Mouse (Mus musculus) lung, postnatal 0 days (tissue): Measurements from ENCODE around the gene Runx3. TPM values are rescaled to one million over a fixed set of nuclear protein-coding genes. Genes with fewer than 3 reads are reported as not detected.

Experiments
- ATAC-seq: fragments of 200-750 bp; cut with Nextera tagmentation; 2 replicates; pipeline ENCODE4 v1.8.0; 2017; ENCODE audit warnings: moderate library complexity
- DNase-seq: peaks from one replicate; pipeline ENCODE4 v3.0.0-alpha.2; 2016; ENCODE audit warnings: low spot score
- H3K27ac ChIP-seq: fragments of 300-500 bp; sonication (generic); 2 replicates; pipeline ENCODE4 v1.5.1; 2014; ENCODE audit warnings: antibody characterized with exemption, mild to moderate bottlenecking, low read length, mixed read lengths
- H3K27me3 ChIP-seq: fragments of 300-500 bp; sonication (generic); replicated peaks from 2 replicates; pipeline ENCODE4 v1.6.1; 2014; ENCODE audit warnings: low read length, mixed read lengths; ENCODE audit not compliant: insufficient read depth
- H3K36me3 ChIP-seq: fragments of 300-500 bp; sonication (generic); 2 replicates; pipeline ENCODE4 v1.6.1; 2014; ENCODE audit warnings: low read length, mixed read lengths; ENCODE audit not compliant: insufficient read depth
- H3K4me1 ChIP-seq: fragments of 300-500 bp; sonication (generic); 2 replicates; pipeline ENCODE4 v1.6.1; 2014; ENCODE audit warnings: antibody characterized with exemption, low read depth, low read length, mixed read lengths; ENCODE audit not compliant: insufficient read depth
- H3K4me2 ChIP-seq: fragments of 300-500 bp; sonication (generic); replicated peaks from 2 replicates; pipeline ENCODE4 v1.6.1; 2014; ENCODE audit warnings: low read depth, mild to moderate bottlenecking, low read length, moderate library complexity, mixed read lengths
- H3K4me3 ChIP-seq: fragments of 300-500 bp; sonication (generic); 2 replicates; pipeline ENCODE4 v1.5.1; 2014; ENCODE audit warnings: low read depth, low read length
- H3K9ac ChIP-seq: fragments of 300-500 bp; sonication (generic); replicated peaks from 2 replicates; pipeline ENCODE4 v1.6.1; 2014; ENCODE audit warnings: low read depth, mild to moderate bottlenecking
- H3K9me3 ChIP-seq: fragments of 300-500 bp; sonication (generic); 2 replicates; pipeline ENCODE4 v1.6.1; 2016; ENCODE audit warnings: low read length, mixed read lengths
- CTCF ChIP-seq: IDR thresholded peaks from 2 replicates; pipeline ENCODE4 v1.5.1; 2016; ENCODE audit warnings: antibody characterized with exemption, mild to moderate bottlenecking
- EP300 ChIP-seq: IDR thresholded peaks from 2 replicates; pipeline ENCODE4 v1.6.1; 2016; ENCODE audit warnings: antibody characterized with exemption, mild to moderate bottlenecking, control low read depth
- WGBS: fragments of 180-500 bp; shearing (Covaris S2); extraction: QIAGEN DNeasy Blood & Tissue Kit; methylation state at CpG from one replicate; pipeline ENCODE4 v1.1.7; 2014; 5-methylcytosine and 5-hydroxymethylcytosine counted together
- polyA plus RNA-seq: library from polyadenylated mRNA; unstranded; fragments of >200 nt; fragmentation: Nextera tagmentation; extraction: Ambion mirVana; gene quantifications from 2 replicates; pipeline ENCODE4 v1.2.1, GENCODE M21; 2015

Gene Runx3
- polyA plus RNA-seq, 1 experiment from 2014 or later = 0.13 TPM

DNA sequence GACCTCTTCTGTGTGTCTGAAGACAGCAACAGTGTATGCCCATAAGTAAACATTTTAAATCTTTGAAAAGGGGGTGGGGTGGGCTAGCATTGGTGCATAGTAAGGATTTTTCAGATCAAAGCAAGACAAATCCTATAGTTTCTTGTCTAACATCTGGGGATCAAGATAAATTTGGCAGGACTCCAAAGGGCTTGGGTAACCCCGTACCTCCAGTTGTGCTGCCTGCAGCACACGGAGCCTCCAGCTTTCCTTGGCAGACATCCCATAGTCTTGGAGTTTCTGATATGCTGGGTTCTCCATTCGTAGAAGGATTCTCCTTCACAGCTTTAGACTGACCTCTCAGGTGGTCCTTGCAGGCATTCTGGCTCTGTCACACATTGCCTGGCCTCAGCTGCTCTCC, 27.6 kb upstream of the Runx3 start:
- Histone ChIP-seq H3K27ac (no peak overlapping the region), H3K9ac (no peak overlapping the region), H3K4me2 (no peak overlapping the region), H3K27me3 (no peaks in the 10 kb centered on the region), H3K9me3 (no peaks in the 10 kb centered on the region), H3K4me3 (no peak overlapping the region), H3K4me1 (no peaks in the 10 kb centered on the region), H3K36me3 (no peaks in the 10 kb centered on the region)
- no peak for TF ChIP-seq CTCF
- DNase-seq = no peak
- WGBS = 25% methylated on average over 3 of the region's 3 CpGs
- ATAC-seq = no peak

GRCm38 (mm10) chr4:135095693-135096092, 24.8 kb upstream of the Runx3 start:
- Histone ChIP-seq H3K4me1 (no peaks in the 10 kb centered on the region), H3K27ac (no peak overlapping the region), H3K4me3 (no peak overlapping the region), H3K36me3 (no peaks in the 10 kb centered on the region), H3K9ac (no peak overlapping the region), H3K4me2 (no peak overlapping the region), H3K9me3 (no peaks in the 10 kb centered on the region), H3K27me3 (no peaks in the 10 kb centered on the region)
- ATAC-seq (no peak), DNase-seq (no peak)
- TF ChIP-seq EP300 = no peak
- no peak for TF ChIP-seq CTCF
- WGBS = 68% methylated on average over 8 of the region's 8 CpGs

GRCm38 (mm10) chr4:135097910-135098891, 22.3 kb upstream of the Runx3 start:
- 83% methylated on average over 17 of the region's 17 CpGs for WGBS
- Histone ChIP-seq H3K27ac (no peak overlapping the region), H3K9me3 (no peaks in the 10 kb centered on the region), H3K4me1 (no peaks in the 10 kb centered on the region), H3K36me3 (no peaks in the 10 kb centered on the region), H3K4me2 (no peak overlapping the region), H3K27me3 (no peaks in the 10 kb centered on the region), H3K4me3 (no peak overlapping the region), H3K9ac (no peak overlapping the region)
- TF ChIP-seq CTCF (no peak), EP300 (no peak)
- DNase-seq (no peak), ATAC-seq (no peak)

GRCm38 (mm10) chr4:135102019-135102740, 18.3 kb upstream of the Runx3 start:
- Histone ChIP-seq H3K36me3 (no peaks in the 10 kb centered on the region), H3K9ac (no peak overlapping the region), H3K27ac (no peak overlapping the region), H3K9me3 (no peaks in the 10 kb centered on the region), H3K4me3 (no peak overlapping the region), H3K27me3 (no peaks in the 10 kb centered on the region), H3K4me1 (no peaks in the 10 kb centered on the region), H3K4me2 (no peak overlapping the region)
- WGBS = 43% methylated on average over 13 of the region's 13 CpGs
- DNase-seq (no peak), ATAC-seq (no peak)
- TF ChIP-seq CTCF (no peak), EP300 (no peak)

DNA sequence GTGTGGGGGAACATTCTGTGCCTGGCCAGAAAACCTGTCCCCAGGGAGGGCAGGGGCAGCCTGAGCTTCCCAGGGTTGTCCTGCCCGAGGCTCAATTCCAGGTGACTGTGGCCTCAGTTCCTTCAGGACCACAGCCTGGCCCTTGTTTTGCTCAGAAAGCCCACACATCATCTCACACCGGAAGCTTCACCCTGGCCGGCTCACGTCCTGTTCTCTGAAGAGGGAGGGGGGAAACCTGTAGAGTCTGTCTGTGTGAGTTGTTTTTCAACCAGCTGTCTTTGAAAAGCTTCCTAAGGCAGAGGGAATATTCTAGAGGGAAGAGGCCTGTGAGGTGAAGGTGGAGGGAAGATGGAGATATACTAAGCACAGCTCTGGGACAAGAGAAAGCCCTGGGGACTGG, 17.7 kb upstream of the Runx3 start:
- TF ChIP-seq EP300 = no peak
- no peak for TF ChIP-seq CTCF
- Histone ChIP-seq H3K4me3 (no peak overlapping the region), H3K4me2 (no peak overlapping the region), H3K36me3 (no peaks in the 10 kb centered on the region), H3K27ac (no peak overlapping the region), H3K4me1 (no peaks in the 10 kb centered on the region), H3K27me3 (no peaks in the 10 kb centered on the region), H3K9ac (no peak overlapping the region), H3K9me3 (no peaks in the 10 kb centered on the region)
- WGBS = 7% methylated on average over 4 of the region's 4 CpGs
- ATAC-seq (no peak), DNase-seq (no peak)

GRCm38 (mm10) chr4:135103800-135104199, 16.7 kb upstream of the Runx3 start:
- Histone ChIP-seq H3K9ac (no peak overlapping the region), H3K4me1 (no peaks in the 10 kb centered on the region), H3K27ac (no peak overlapping the region), H3K27me3 (no peaks in the 10 kb centered on the region), H3K36me3 (no peaks in the 10 kb centered on the region), H3K4me2 (no peak overlapping the region), H3K9me3 (no peaks in the 10 kb centered on the region), H3K4me3 (no peak overlapping the region)
- WGBS = 39% methylated on average over 5 of the region's 5 CpGs
- ATAC-seq = no peak
- TF ChIP-seq EP300 = no peak
- no peak for TF ChIP-seq CTCF
- DNase-seq = no peak
